Mouse (Mus musculus) brown adipose tissue, adult 24 weeks (tissue): ENCODE measurements around the gene Mapk8ip1. TPM values are rescaled to one million over a fixed set of nuclear protein-coding genes. Genes with fewer than 3 reads are reported as not detected.
A peak's percentile ranks its signal among the peaks of the same experiment; 100 is the strongest.

ENCODE experiments used
- H3K27ac ChIP-seq: fragments of 200-500 bp; replicated peaks from 2 replicates; pipeline ENCODE4 v1.5.1; 2012; ENCODE audit warnings: low read depth, mild to moderate bottlenecking, low read length
- H3K4me1 ChIP-seq: fragments of 200-500 bp; 2 replicates; pipeline ENCODE4 v1.6.1; 2012; ENCODE audit warnings: low read length, mixed read lengths; ENCODE audit not compliant: control insufficient read depth, insufficient read depth, insufficient read length
- H3K4me3 ChIP-seq: fragments of 200-500 bp; 2 replicates; pipeline ENCODE4 v1.5.1; 2012; ENCODE audit warnings: low read depth, mild to moderate bottlenecking, low read length, moderate library complexity; ENCODE audit not compliant: insufficient read depth
- polyA plus RNA-seq: library from polyadenylated mRNA; stranded (reverse); fragments of >200 nt; gene quantifications from 2 replicates; pipeline ENCODE4 v1.2.4, GENCODE M21; 2012; ENCODE audit not compliant: missing spikeins, insufficient read depth, insufficient read length

The Mapk8ip1 gene
- polyA plus RNA-seq = 9.4 and 9.6 TPM in 2 replicates

DNA sequence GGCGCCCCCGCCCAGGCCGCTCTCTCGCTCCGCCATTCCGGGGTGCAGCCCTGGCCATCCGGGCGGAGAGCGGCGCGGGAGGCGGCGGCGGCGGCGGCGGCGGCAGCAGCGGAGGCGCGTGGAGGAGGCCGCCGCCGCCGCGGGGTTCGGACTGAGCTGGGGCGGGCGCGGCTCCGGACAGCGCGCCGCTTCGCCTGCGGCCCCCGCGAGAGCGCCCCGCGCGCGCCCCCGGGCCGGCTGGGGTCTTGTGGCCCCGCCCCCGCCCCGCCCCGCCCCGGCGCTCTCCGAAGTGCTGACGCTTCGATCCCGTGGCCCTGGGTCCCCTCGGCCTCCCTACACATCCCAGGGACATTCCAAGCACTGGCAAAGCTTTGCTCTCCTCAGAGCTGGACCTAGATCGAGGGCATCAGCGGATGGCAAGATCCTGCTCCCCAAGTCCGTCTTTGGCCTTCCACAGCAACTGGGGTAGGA, at the start of gene Mapk8ip1:
Mapk8ip1 (minus strand) TSS at position 173 of the 471 bp plus-strand sequence.
- peak within 1 kb of the TSS; percentile 52 for H3K4me3 ChIP-seq
- H3K27ac ChIP-seq = no peak within 1 kb of the TSS
- no peaks in the 10 kb centered on the region; the same call in 1 of the 2 replicates for H3K4me1 ChIP-seq

DNA sequence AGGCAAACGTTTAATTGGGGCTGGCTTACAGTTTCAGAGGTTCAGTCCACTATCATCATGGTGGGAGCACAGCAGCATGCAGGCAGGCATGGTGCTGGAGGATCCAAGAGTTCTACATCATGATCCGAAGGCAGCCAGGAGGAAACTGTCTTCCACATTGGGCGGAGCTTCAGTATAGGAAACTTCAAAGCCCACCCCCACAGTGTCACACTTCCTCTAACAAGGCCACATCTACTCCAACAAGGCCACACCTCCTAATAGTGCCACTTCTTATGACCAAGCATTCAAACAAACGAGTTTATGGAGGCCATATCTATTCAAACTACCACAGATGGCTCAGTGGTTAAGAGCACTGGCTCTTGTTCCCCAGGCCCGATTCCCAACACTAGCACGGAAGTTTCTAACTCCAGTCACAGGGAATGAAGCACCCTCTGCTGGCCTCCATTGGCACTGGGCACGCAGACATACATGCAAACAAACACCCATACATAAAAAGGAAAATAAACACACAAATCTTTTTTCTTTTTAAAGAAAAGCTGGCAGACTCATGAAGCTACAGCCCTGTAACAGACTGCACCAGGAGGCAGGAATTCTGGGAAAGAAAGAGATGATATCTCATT, 46.2 kb upstream of the Mapk8ip1 start:
- Histone ChIP-seq H3K27ac (no peak overlapping the region), H3K4me3 (no peak overlapping the region), H3K4me1 (peaks cover 8% of the 10 kb centered on the region; the same call in 1 of the 2 replicates)

DNA sequence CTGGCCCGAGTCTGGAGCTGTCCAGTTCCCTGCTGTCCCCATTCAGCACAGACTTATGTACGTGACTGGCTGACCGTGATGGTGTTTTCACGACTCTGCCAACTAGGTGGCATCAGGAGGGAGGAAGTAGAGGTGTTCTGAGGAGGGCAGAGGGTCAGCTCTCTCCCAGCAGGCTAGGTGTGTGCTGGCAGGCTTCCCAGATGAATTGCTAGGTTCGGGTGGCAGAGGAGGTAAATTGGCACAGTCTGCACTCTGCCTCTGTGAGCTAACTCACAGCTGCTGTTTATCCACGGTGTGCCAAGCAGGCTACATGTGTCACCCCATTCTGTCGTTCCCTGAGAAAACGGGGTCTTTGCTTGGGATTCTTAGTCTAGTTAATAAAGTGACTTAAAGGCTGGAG, 45.6 kb upstream of the Mapk8ip1 start:
- H3K27ac ChIP-seq = no peak overlapping the region
- no peak overlapping the region for H3K4me3 ChIP-seq
- peaks cover 8% of the 10 kb centered on the region; the same call in 1 of the 2 replicates for H3K4me1 ChIP-seq

DNA sequence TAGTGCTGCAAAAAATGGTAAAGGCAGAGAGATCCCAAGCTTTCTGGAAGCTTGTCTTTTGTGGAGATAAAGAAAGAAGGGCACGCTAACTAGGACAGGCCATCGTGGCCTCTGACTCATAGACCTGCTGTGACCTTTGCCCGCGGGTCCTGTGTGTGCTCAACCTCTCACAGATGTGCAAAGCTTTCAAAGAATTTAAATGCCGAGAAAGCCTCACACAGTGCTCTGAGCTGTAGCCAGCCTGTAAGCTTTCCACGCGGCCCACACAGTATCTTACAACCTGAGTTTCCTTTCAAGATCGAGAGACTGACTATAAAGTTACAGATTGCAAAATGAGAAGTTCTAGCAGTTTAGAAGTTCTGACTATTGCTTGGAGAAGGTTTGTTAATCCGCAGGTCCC, 44.8 kb upstream of the Mapk8ip1 start:
- Histone ChIP-seq H3K4me1 (peaks cover 8% of the 10 kb centered on the region; the same call in 1 of the 2 replicates), H3K27ac (no peak overlapping the region), H3K4me3 (no peak overlapping the region)

DNA sequence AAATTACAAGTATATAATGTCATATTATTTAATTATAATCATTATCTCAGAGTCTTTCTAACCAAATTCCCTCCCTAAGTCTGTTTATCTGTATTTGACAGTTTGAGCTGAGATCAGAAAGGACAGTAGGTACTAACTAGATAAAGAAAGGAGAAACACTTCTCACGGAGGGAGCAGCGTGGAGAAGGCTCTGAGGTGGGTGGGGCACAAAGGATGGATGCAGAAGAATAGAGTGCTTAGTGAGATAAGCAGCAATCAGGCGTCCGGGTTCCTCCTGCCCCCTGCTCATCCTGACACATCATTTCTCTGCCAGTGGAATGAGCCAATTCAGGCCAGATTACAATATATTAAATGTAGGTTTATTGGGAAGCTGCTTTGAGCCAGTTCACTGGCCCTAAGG, 43.3 kb upstream of the Mapk8ip1 start:
- Histone ChIP-seq H3K4me1 (peaks cover 8% of the 10 kb centered on the region; the same call in 1 of the 2 replicates), H3K4me3 (no peak overlapping the region), H3K27ac (no peak overlapping the region)

DNA sequence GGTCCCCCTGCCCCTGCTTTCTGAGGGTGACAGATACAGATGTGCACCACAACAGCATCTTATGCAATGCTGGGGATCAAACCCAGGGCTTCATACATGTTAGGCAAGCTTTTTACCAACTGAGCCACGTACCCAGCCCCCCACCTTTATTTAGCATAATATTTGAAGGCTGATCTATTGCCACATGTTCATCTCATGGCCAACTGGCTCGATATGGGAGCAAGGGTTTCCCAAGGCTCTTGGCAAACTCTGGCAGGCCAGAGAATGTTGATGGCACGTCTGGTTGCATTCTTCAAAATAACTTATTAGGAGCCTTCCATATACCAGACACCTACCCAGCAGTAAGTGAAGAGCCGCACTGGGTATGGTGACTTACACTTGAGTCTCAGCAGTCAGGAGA, 42.2 kb upstream of the Mapk8ip1 start:
- Histone ChIP-seq H3K4me3 (no peak overlapping the region), H3K4me1 (peaks cover 8% of the 10 kb centered on the region; the same call in 1 of the 2 replicates), H3K27ac (no peak overlapping the region)

DNA sequence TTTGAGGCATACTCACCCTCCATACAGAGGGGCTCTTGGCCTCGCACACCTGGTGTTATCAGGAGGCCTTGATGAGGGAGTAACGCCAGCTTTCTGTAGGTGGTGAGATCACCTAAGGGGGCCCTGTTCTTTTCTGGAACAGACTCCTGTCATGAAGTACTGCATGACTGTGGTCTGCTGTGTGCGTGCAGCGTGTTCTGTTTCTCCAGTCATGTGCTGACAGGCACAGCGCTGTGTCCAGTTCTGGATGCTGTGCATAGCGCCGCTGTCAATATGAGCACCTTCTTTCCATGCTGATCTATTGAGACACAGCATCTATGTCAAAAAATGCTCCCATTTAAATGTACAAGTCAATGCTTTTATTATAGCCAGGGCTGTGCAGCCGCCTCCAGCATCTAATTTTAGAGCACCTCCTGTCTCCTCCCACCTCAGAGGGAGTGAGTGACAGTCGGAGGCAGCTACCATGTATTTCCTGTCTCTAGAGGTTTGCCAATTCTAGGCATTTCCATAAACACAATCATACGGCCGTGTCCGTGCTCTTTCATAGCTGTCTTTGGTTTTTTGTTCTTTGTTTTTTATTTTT, 41.4 kb upstream of the Mapk8ip1 start:
- Histone ChIP-seq H3K27ac (no peak overlapping the region), H3K4me1 (peaks cover 8% of the 10 kb centered on the region; the same call in 1 of the 2 replicates), H3K4me3 (no peak overlapping the region)

DNA sequence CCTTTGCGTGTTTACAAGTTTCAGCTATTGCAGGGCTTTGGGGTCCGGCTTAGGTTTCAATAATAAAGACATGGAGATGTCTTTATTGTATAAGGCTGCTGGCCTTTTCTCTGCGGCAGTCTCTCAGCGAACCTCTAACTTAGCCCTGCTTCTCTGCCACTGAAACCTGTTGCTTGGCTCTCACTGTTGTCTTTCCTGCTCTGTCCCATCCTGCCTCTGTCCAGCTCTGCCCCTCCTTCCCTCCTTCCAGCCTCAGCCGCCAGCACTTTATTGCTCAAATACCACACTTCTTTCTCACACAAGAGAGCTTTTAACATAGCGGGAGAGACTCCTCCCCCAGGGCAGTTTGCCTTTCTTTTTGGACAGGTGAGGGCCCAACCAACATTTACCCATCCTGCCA, 39.4 kb upstream of the Mapk8ip1 start:
- H3K27ac ChIP-seq = no peak overlapping the region
- no peak overlapping the region for H3K4me3 ChIP-seq
- peaks cover 5% of the 10 kb centered on the region; the same call in 1 of the 2 replicates for H3K4me1 ChIP-seq

DNA sequence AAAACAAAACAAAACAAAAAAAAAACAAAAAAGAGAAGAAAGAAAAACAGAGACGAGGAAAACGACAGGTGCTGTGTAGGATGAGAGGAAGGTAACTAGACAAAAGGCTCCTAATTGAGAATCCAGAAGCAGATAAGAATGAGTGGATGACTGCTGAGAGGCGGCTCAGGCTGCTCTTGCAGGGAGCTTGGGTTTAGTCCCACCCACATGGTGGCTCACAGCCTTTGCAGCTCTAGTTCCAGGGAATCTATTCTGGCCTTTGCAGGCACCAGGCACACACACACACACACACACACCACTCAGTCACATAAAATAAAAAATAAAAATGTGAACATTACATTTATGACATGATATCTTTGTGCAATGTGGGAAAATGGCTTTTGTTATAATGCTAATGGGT, 37.5 kb upstream of the Mapk8ip1 start:
- H3K27ac ChIP-seq = no peak overlapping the region
- peaks cover 5% of the 10 kb centered on the region; the same call in 1 of the 2 replicates for H3K4me1 ChIP-seq
- no peak overlapping the region for H3K4me3 ChIP-seq

DNA sequence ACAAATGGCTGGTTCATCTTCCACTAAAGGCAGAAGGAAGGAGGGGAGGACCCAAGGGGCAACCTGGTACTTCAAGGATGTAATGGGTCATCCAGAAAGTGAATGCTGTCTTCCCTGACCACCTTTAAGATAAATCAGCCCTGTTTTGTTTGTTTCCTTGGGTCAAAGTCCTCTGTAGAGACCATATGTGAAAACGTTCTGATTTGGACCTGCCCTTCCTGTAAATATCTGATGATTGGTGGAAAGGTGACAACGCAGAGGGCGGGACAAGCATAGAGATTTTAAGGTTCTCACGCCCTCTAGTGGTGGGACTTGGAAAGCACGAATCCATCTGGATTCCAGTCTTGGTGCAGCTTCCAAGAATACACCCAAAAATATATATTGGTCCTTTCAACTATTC, 36.8 kb upstream of the Mapk8ip1 start:
- peak overlapping the region; percentile 31 for H3K27ac ChIP-seq
- peaks cover 7% of the 10 kb centered on the region; the same call in 1 of the 2 replicates for H3K4me1 ChIP-seq
- no peak overlapping the region for H3K4me3 ChIP-seq

DNA sequence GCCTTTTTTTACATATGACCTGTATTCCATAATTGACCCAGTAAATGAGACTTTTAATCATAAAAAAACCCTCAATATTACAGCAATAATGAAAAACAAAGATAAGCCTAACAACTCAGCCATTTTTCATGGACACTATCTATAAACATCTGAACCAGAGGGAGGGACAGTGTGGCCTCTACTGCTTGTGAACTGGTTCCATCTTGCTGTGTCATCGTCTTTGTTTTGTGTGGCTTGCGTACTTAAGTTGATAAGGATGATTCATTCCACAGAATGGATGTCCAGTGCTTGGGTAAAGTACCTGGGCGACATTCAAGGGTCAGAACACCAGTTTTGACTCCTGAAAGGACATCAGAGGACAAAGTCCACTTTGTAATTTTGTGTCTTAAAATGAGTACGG, 36.3 kb upstream of the Mapk8ip1 start:
- Histone ChIP-seq H3K4me3 (no peak overlapping the region), H3K27ac (peak overlapping the region; percentile 31; the same call in 1 of the 2 replicates), H3K4me1 (peaks cover 11% of the 10 kb centered on the region; the same call in 1 of the 2 replicates)

DNA sequence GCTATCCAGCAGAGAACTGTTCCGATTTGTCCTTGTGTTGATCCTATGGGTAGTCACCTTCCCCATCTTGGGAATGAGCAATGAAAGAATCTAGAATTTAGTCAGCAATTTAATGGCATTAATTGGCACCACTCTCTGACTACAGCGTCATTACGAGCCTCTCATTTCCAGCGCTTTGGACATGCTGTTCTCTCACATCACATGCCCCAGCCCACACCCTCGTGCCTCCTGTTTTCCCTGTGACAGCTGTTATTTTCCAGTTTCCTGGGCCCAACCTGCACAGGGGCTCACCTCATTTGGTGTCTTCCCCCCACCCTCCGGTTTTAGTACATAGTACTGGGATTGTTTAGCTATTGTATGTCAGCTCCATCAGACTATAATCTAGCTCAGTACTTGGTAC, 34.0 kb upstream of the Mapk8ip1 start:
- Histone ChIP-seq H3K27ac (0 out of 2 replicates have a peak overlapping the region, but pooled peaks have one; percentile 1), H3K4me1 (peaks cover 23% of the 10 kb centered on the region), H3K4me3 (no peak overlapping the region)

DNA sequence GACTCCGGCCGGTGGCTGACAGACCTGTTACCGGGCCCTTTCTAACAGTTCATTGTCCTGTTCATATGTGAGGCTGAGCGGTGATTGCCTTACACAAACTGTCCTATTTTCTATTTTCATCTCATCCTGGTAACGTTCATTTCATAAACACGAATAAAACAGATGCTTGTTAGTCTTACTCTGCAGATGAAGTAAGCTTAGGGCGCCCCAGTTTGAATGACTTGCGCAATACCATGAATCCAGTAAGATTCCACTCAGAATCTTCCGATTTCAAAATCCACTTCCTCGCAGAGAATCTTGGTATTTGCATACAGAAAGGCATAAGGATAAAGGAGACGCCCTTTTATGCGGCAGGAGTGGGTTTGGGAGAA, 33.3 kb upstream of the Mapk8ip1 start:
- Histone ChIP-seq H3K27ac (peak overlapping the region; percentile 72), H3K4me3 (peak overlapping the region; percentile 62), H3K4me1 (peaks cover 30% of the 10 kb centered on the region)

DNA sequence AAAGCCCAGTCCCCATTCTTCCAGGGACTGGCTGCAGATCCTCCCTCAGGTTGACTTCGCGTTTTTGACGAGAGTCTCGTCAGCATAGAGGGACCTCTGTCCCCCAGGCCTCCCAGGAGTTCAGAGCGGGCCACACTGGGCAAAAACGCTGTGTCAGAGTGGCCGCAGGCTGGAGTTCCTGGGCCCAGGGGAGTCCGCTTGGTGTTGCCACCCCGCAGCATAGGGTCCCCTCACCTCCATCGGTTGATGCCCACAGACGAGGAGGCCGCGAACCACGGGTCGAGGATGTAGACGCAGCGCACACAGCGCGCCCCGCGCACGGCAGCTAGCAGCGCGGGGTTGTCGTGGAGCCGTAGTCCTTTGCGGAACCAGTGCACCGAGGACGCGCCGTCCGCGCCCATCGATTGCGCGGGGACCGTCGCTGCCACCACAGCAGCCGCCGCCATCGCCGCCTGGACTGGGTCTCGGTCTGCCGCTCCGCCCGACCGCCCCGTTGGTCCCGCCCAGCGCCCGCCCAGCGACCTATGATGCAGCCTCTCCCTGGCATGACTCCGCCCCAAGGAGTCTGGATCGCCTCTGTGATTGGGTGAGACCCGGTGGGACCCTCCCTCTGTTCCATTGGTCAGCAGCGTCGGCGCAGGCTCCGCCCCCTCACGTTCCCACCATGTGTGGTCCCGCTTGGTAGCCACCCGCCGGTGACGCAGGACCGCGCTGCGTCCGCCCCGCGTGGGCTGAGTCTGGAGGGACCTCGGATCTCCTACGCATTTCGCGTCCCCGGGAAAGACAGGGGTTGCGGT, 32.7 kb upstream of the Mapk8ip1 start, which contains the start of gene Cry2:
Cry2 (minus strand) TSS at position 466 of the 797 bp plus-strand sequence.
- Histone ChIP-seq H3K4me1 (peaks cover 34% of the 10 kb centered on the region), H3K27ac (peak within 1 kb of the TSS; percentile 90)

More for the DNA sequence above, 32.7 kb upstream of the Mapk8ip1 start, which contains the start of gene Cry2:
- H3K4me3 ChIP-seq = peak within 1 kb of the TSS; percentile 86
